Mouse (Mus musculus): ENCODE measurements around the gene Adamts2. TPM values are rescaled to one million over a fixed set of nuclear protein-coding genes. Genes with fewer than 3 reads are reported as not detected.

Gene Adamts2
- polyA plus RNA-seq, 1 experiment = 0.73 TPM

DNA sequence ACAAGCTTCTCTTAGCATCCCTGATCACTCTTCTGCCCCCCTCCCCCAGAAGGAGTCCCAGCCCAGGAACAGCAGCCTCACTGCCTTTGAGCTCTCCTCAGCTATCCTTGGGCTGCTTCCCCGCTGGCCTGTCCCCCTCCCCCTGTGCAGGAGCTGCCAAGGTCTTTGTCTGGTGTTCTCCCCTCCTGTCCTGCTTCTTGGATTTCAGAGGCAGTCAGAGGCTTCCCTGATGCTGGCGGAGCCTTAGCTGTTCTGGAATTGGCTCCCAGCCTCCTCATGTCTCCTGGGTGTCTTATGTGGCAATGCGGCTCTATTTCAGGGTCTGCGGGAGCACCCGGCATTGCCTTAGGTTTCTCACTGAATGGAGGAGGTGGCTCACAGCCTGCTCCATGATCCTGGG, 22.8 kb downstream of the Adamts2 start:
- Histone ChIP-seq H3K27me3 (ENCODE audit: control insufficient read depth, insufficient read depth, low read length, poor library complexity, severe bottlenecking) (no peaks in the 10 kb centered on the region), H3K9me3 (replicated peaks; ENCODE audit: control insufficient read depth, insufficient read depth, low read length, poor library complexity, severe bottlenecking) (no peaks in the 10 kb centered on the region), H3K36me3 (ENCODE audit: control insufficient read depth, insufficient read depth, low read length, poor library complexity, severe bottlenecking) (no peaks in the 10 kb centered on the region), H3K9ac (ENCODE audit: low read depth, poor library complexity, severe bottlenecking) (no peak overlapping the region), H3K27ac (ENCODE audit: insufficient read depth, low read length) (no peak overlapping the region), H3K4me1 (ENCODE audit: control insufficient read depth, insufficient read depth, low read length) (no peaks in the 10 kb centered on the region), H3K4me3 (ENCODE audit: low read depth, low read length) (peak overlapping the region; percentile 8; the same call in 1 of the 2 replicates)
- TF ChIP-seq EP300 (IDR thresholded peaks at IDR 0.05; ENCODE audit: insufficient read depth, low read depth, low read length) (no peak), CTCF (IDR thresholded peaks at IDR 0.05; ENCODE audit: low read depth, low read length) (no peak), POLR2A (IDR thresholded peaks at IDR 0.05; ENCODE audit: insufficient read depth, low read length) (no peak)

DNA sequence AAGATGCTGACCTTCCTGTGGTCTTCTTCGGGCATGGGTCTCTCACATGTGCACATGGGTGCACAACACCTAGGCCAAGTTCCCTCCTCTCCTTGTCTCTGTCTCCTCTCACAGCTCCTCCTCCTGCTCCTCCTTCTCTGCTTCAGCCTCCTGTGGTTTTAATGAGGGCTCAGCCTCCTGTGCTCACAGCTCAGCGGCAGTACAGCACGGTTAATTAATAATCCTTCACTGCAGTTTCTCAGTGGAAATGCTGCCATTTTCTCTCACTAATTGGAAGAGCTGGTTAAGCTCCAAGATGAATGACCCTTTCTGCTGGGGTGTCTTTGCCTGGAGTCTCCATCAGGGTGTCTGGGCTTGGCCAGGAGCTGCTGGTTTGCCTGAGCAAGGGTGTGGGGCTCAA, 27.0 kb downstream of the Adamts2 start:
- Histone ChIP-seq H3K27me3 (ENCODE audit: control insufficient read depth, insufficient read depth, low read length, poor library complexity, severe bottlenecking) (no peaks in the 10 kb centered on the region), H3K9me3 (replicated peaks; ENCODE audit: control insufficient read depth, insufficient read depth, low read length, poor library complexity, severe bottlenecking) (no peaks in the 10 kb centered on the region), H3K4me3 (ENCODE audit: low read depth, low read length) (no peak overlapping the region), H3K27ac (ENCODE audit: insufficient read depth, low read length) (no peak overlapping the region), H3K36me3 (ENCODE audit: control insufficient read depth, insufficient read depth, low read length, poor library complexity, severe bottlenecking) (no peaks in the 10 kb centered on the region), H3K9ac (ENCODE audit: low read depth, poor library complexity, severe bottlenecking) (no peak overlapping the region), H3K4me1 (ENCODE audit: control insufficient read depth, insufficient read depth, low read length) (no peaks in the 10 kb centered on the region)
- TF ChIP-seq EP300 (IDR thresholded peaks at IDR 0.05; ENCODE audit: insufficient read depth, low read depth, low read length) (no peak), CTCF (IDR thresholded peaks at IDR 0.05; ENCODE audit: low read depth, low read length) (no peak), POLR2A (IDR thresholded peaks at IDR 0.05; ENCODE audit: insufficient read depth, low read length) (no peak)

DNA sequence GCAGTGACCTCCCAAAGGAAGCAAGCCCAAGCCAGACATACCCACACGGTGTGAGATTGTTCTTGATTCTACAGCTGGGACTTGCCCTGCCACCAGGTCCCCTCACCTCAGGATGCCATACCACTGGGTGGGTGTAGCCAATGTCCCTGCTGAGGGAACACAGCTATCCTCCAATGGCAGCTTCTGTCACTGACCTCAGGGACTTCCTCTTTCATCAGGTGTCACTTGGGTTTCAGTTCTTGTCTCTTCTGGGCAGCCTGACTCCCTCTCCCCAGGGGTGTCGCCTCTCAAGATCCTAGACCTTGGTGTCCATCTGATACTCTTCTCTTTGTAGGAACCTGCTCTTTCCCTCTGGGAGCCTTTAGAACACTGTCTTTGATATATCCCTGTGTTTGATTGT, 28.6 kb downstream of the Adamts2 start:
- H3K9me3 ChIP-seq (replicated peaks; ENCODE audit: control insufficient read depth, insufficient read depth, low read length, poor library complexity, severe bottlenecking) = no peaks in the 10 kb centered on the region
- no peak overlapping the region for H3K27ac ChIP-seq (ENCODE audit: insufficient read depth, low read length)
- TF ChIP-seq EP300 (IDR thresholded peaks at IDR 0.05; ENCODE audit: insufficient read depth, low read depth, low read length) (no peak), POLR2A (IDR thresholded peaks at IDR 0.05; ENCODE audit: insufficient read depth, low read length) (no peak), CTCF (IDR thresholded peaks at IDR 0.05; ENCODE audit: low read depth, low read length) (no peak)
- H3K36me3 ChIP-seq (ENCODE audit: control insufficient read depth, insufficient read depth, low read length, poor library complexity, severe bottlenecking) = no peaks in the 10 kb centered on the region
- H3K4me1 ChIP-seq (ENCODE audit: control insufficient read depth, insufficient read depth, low read length) = no peaks in the 10 kb centered on the region
- no peak overlapping the region for H3K9ac ChIP-seq (ENCODE audit: low read depth, poor library complexity, severe bottlenecking)
- H3K27me3 ChIP-seq (ENCODE audit: control insufficient read depth, insufficient read depth, low read length, poor library complexity, severe bottlenecking) = no peaks in the 10 kb centered on the region
- no peak overlapping the region for H3K4me3 ChIP-seq (ENCODE audit: low read depth, low read length)

DNA sequence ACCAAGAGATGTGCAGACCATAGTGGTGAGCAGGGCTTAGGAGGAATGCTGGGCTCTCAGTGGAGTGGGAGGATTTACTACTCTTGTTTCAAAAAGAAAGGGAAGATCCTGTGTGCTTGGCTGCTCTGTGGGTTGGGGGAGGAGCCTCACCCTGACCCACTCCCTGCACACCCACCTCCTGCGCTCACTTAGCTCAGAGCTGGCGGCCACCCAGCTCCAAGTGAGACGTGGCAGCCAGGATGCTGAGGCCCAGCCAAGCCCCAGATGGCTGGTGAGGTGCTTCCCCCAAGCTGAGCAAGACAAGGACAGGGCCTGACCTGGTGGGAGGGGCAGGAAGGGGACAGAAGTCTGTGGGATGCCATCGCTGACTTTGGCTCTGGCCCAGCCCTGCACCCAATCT, 30.4 kb downstream of the Adamts2 start:
- TF ChIP-seq CTCF (IDR thresholded peaks at IDR 0.05; ENCODE audit: low read depth, low read length) (no peak), EP300 (IDR thresholded peaks at IDR 0.05; ENCODE audit: insufficient read depth, low read depth, low read length) (no peak), POLR2A (IDR thresholded peaks at IDR 0.05; ENCODE audit: insufficient read depth, low read length) (no peak)
- Histone ChIP-seq H3K4me3 (ENCODE audit: low read depth, low read length) (no peak overlapping the region), H3K27ac (ENCODE audit: insufficient read depth, low read length) (no peak overlapping the region), H3K36me3 (ENCODE audit: control insufficient read depth, insufficient read depth, low read length, poor library complexity, severe bottlenecking) (no peaks in the 10 kb centered on the region), H3K9ac (ENCODE audit: low read depth, poor library complexity, severe bottlenecking) (no peak overlapping the region), H3K27me3 (ENCODE audit: control insufficient read depth, insufficient read depth, low read length, poor library complexity, severe bottlenecking) (no peaks in the 10 kb centered on the region), H3K9me3 (replicated peaks; ENCODE audit: control insufficient read depth, insufficient read depth, low read length, poor library complexity, severe bottlenecking) (no peaks in the 10 kb centered on the region), H3K4me1 (ENCODE audit: control insufficient read depth, insufficient read depth, low read length) (no peaks in the 10 kb centered on the region)

DNA sequence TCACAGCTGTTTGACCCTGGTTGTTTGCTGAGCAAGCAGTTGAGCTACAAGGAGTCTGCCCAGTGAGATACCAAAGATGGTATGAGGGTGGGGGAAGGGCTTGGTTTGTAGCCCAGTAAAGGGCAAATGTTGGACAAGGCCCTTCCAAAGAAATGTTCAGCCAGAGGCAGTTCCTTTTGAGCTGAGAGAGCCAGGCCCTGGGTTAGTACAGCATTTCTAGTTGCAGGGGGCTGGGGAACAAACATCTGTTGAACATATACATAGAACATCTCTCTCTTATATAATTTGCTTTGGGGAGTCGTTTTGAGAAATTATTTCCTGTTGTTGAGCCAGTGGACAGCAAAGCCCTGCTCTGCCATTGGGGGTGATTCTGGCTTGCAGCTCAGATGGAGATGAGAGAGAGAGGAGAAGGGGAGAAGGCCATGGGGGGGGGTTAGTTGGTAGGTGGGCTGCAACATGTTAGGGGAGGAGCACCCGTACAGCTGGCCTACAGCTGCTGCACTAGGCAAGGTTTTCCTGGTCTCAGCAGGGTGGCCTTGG, 33.2 kb downstream of the Adamts2 start:
- H3K27me3 ChIP-seq (ENCODE audit: control insufficient read depth, insufficient read depth, low read length, poor library complexity, severe bottlenecking) = no peaks in the 10 kb centered on the region
- H3K4me1 ChIP-seq (ENCODE audit: control insufficient read depth, insufficient read depth, low read length) = no peaks in the 10 kb centered on the region
- no peak overlapping the region for H3K4me3 ChIP-seq (ENCODE audit: low read depth, low read length)
- no peaks in the 10 kb centered on the region for H3K36me3 ChIP-seq (ENCODE audit: control insufficient read depth, insufficient read depth, low read length, poor library complexity, severe bottlenecking)
- no peak overlapping the region for H3K27ac ChIP-seq (ENCODE audit: insufficient read depth, low read length)
- TF ChIP-seq POLR2A (IDR thresholded peaks at IDR 0.05; ENCODE audit: insufficient read depth, low read length) = no peak
- TF ChIP-seq EP300 (IDR thresholded peaks at IDR 0.05; ENCODE audit: insufficient read depth, low read depth, low read length) = no peak
- no peak for TF ChIP-seq CTCF (IDR thresholded peaks at IDR 0.05; ENCODE audit: low read depth, low read length)
- H3K9ac ChIP-seq (ENCODE audit: low read depth, poor library complexity, severe bottlenecking) = no peak overlapping the region
- H3K9me3 ChIP-seq (replicated peaks; ENCODE audit: control insufficient read depth, insufficient read depth, low read length, poor library complexity, severe bottlenecking) = peaks cover 4% of the 10 kb centered on the region; the same call in 1 of the 2 replicates

DNA sequence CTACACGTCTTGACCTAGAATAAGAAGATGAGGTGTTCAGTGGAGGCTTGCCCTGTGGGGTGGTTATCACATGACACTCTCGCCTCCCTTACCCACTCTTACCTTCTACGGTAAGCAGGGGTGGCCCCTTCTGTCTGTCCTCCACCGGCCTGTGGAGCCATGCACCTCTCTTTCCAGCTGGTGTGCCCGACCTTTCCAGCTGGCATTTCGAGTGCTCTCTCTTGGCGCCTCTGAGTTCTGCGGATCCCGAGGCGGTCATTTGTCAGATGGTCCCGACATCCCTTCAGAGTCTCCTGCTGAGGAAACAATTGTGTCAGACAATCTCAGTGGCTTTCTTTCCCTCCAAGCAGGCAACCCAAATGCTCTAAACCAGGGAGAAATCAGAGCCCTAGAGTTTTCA, 35.1 kb downstream of the Adamts2 start:
- Histone ChIP-seq H3K9ac (ENCODE audit: low read depth, poor library complexity, severe bottlenecking) (no peak overlapping the region), H3K27ac (ENCODE audit: insufficient read depth, low read length) (no peak overlapping the region), H3K36me3 (ENCODE audit: control insufficient read depth, insufficient read depth, low read length, poor library complexity, severe bottlenecking) (no peaks in the 10 kb centered on the region), H3K27me3 (ENCODE audit: control insufficient read depth, insufficient read depth, low read length, poor library complexity, severe bottlenecking) (no peaks in the 10 kb centered on the region), H3K9me3 (replicated peaks; ENCODE audit: control insufficient read depth, insufficient read depth, low read length, poor library complexity, severe bottlenecking) (peaks cover 4% of the 10 kb centered on the region; the same call in 1 of the 2 replicates), H3K4me1 (ENCODE audit: control insufficient read depth, insufficient read depth, low read length) (no peaks in the 10 kb centered on the region), H3K4me3 (ENCODE audit: low read depth, low read length) (no peak overlapping the region)
- TF ChIP-seq CTCF (IDR thresholded peaks at IDR 0.05; ENCODE audit: low read depth, low read length) (no peak), EP300 (IDR thresholded peaks at IDR 0.05; ENCODE audit: insufficient read depth, low read depth, low read length) (no peak), POLR2A (IDR thresholded peaks at IDR 0.05; ENCODE audit: insufficient read depth, low read length) (no peak)
